Mouse (Mus musculus): ENCODE results near the gene Kat8.

Gene Kat8

DNA sequence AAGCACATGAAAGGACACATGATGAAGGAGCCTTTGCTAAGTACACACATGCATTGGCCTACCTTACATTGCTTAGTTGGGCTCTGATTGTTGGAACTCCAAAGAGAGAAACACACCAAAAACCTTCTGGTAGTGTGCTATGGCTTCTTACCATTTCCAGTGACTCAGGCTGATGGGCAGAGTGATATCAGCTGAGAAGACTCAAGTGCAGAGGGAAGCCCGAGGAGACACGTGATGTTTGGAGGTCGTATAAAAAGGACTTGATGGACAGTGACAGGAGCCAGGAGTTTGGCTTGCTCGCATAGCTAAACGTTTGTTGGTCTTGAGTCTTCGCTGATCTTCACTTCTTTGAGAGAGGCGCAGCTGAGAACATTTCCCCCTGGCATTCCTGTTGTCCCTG lies 14.8 kb upstream of the Kat8 start:
- DNase-seq (ENCODE audit: low spot score), result no peak

GRCm38 (mm10) chr7:127898179-127898956 lies 13.9 kb upstream of the Kat8 start:
- DNase-seq (ENCODE audit: low spot score), result no peak

DNA sequence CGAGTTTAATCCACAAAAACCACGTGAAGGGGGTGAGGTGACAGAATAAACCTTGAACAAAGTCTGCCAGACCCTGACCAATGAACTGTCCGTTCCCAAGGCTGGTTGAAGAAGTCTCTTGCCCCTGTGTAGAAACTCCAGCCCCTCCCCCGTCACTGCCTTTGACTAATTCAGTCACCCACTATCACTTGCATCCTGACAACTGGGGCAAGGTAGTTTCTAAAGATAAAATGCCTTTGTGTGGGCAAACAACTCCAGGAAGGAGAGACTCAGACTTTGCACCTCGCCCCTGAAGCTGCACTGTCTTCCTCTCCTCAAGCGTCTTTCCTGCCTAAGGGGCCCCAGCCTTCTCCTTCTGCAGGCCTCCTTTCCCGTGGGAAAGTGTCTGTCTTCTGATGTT lies 12.3 kb upstream of the Kat8 start:
- DNase-seq (ENCODE audit: low spot score), result no peak

- no peak for DNase-seq (ENCODE audit: low spot score)
Observed at GRCm38 (mm10) chr7:127901772-127902171, 10.5 kb upstream of the Kat8 start.

DNA sequence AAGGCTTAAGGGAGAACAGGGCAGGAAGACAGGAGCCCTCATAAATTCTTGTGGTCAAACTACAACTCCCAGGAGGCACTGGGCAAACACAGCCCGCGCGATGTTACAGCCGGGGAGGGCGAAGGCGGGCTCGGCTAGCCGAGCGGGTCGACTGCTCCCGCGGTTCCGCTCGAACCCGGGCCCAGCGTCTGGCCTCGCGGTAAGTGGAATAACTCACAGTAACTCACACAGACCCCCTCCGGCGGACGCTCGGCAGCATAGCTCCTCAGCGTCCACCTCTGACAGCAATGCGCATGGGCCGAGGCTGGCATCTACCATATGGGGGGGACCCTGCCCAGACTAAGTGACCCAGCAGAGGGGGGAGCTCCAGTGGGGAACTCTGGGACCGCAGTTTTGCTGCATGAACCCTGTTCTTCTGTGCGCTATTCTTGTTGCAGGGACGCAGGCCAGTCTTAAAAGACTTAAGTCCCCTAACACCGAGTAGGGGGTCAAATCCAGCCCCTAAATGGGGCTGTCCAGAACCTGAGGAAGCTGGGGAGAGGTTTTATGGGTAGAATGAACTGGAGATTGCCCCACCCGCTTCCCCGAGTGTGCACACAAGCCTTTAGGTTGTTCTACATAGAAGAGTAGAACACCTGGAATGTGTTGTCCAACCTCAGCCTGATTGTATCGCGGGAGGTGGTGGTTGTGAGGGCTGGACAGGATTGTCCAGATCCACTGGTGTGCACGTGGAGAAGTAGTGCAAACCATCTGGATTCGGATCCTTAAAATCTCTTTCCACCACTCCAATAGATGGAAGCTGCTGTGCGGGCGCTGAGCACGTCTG lies 8.1 kb upstream of the Kat8 start, which contains the start of gene Bckdk:
Bckdk (plus strand) TSS at position 112 of the 826 bp plus-strand sequence.
- DNase-seq (ENCODE audit: low spot score), result peak; percentile 79

DNA sequence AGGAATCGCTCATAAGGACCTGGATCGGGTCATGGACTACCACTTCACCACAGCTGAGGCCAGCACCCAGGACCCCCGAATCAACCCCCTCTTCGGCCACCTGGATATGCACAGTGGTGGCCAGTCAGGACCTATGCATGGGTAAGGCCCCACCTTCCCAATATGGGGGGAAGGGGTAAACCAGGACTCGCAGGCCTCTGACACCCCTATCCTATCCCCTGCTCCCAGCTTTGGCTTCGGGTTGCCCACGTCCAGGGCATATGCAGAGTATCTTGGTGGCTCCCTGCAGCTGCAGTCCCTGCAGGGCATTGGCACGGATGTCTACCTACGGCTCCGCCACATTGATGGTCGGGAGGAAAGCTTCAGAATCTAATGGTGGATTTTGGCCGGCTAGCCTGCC lies 4.4 kb upstream of the Kat8 start:
- DNase-seq (ENCODE audit: low spot score), result no peak

DNA sequence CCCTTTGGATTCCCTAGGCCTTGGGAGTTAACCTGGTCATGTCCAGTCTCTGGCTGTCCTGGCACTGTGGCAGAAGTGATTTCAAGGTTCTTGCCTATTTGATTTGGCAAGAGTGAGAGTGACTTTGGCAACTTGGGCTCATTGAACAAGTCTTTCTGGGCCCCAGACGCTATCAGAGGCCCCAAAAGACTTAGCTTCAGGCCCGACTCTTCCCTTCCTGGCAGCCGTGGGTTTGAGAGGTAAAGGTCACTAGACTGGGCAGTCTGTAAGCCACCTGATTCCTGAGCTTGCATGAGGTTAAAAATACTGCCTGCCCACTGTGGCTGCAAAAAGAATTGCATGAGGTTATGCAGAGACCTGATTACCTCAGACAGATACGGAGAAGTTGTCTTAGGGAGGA lies 3.7 kb upstream of the Kat8 start:
- no peak for DNase-seq (ENCODE audit: low spot score)

DNA sequence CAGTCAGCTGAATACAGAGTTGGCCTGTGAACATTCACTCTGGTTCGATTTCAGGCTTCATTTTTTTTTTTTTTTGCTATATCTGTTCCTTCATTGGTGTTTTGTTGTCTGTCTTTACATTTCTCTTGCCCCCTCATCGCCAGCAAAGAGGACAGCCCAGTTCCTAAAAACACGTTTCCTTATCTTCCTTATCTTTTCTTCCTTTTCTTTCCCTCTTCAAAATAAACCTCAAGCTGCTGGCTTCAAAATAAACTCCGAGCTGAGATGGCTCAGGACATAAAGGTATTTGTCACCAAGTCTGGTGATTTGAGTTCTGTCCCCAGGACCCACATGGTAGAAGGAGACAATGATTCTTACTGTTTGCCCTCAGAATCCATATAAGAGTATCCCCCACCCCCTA lies 622 bp downstream of the Kat8 start:
- DNase-seq (ENCODE audit: low spot score), result no peak

- DNase-seq (ENCODE audit: low spot score), result no peak
Observed at GRCm38 (mm10) chr7:127915293-127915692, 3.0 kb downstream of the Kat8 start.

DNA sequence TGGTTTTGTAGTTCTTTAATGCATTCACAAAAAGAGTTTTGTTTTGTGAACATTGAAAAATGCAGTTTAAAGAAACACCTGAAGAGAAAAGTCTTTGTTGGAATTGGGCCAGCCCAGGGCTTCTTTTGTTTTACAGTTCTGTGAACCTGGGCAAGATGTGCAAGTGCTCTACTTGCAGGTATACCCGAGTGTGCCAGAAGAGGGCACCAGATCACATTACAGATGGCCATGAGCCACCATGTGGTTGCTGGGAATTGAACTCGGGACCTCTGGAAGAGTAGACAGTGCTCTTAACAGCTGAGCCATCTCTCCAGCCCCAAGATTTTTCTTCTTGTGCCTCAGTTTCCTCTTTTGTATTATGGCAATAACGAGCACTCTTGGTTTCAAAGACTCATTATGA lies 5.9 kb downstream of the Kat8 start:
- no peak for DNase-seq (ENCODE audit: low spot score)

DNA sequence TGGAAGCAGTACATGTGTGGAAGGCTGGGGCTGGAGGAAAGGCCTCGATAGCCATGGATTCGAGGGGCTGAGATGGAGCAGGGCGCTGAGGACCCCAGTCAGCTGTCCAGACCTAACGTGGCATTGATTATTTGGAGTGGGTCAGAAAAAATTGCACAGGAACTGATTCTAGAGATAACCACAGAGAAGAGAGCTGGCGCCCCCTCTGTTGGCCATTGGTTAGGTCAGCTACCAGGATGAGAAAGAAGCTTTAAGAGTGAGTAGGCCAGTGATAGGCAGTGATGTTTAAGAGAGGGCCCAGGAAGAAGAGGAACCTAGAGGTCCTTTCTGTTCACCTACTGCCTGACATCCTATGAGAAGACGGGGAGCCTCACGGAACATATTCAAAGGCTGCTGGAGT lies 7.0 kb downstream of the Kat8 start:
- DNase-seq (ENCODE audit: low spot score), result no peak

DNA sequence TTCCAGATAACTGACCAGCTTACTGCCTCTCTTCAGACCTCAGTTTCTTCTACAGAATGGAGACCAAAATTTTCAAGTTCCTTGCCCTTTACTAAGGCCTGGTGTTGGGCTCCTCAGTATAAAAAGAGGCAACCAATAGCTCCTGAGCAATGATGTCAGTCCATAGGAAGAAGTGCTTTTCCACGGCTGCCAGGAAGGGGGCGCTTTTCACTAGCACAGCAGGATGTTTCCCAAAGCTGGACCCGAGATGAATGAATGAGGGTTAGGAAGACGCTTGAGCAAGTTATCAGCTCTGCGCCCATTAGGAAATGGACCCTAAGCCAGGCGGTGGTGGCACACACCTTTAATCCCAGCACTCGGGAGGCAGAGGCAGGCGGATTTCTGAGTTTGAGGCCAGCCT lies 9.2 kb downstream of the Kat8 start:
- DNase-seq (ENCODE audit: low spot score), result no peak

GRCm38 (mm10) chr7:127922451-127923275 lies 10.3 kb downstream of the Kat8 start:
- no peak for DNase-seq (ENCODE audit: low spot score)

- no peak for DNase-seq (ENCODE audit: low spot score)
Observed at GRCm38 (mm10) chr7:127923714-127924113, 11.4 kb downstream of the Kat8 start.

DNA sequence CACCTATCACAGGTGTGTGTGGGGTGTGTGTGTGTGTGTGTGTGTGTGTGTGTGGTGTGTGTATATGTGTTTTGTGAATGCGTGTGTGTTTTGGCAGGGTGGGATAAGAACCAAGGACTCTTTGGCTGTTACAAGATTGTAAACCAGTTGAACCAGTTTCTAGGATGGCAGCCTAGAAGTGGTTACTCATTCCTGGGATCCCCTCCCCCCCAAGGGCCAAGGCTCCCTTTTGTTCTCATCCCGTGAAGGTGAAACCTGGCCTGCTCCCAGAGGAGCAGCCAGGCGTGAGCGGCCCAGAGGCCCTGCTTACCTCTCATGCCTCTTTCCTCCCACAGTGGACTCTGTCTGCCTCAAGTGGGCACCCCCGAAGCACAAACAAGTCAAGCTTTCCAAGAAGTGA lies 12.9 kb downstream of the Kat8 start:
- no peak for DNase-seq (ENCODE audit: low spot score)

DNA sequence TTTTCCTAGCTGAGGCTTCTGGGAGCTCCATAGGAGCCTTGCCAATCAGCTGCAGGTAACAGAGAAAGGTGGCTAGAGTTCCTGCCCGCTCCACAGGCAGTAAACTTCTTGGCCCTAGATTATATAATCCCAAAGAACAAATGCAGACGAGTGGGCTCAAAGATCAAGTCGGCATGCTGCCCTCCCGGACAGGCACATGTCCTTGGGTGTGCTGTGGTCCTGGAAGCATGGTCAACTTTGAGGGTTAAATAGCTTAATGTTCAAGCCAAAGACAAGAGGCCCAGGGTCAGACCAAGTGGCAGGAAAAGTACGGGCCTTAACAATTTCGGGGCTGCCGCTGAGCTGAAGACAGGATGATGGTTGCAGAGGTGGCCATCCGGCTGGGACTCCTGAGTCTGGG lies 13.8 kb downstream of the Kat8 start:
- no peak for DNase-seq (ENCODE audit: low spot score)

DNA sequence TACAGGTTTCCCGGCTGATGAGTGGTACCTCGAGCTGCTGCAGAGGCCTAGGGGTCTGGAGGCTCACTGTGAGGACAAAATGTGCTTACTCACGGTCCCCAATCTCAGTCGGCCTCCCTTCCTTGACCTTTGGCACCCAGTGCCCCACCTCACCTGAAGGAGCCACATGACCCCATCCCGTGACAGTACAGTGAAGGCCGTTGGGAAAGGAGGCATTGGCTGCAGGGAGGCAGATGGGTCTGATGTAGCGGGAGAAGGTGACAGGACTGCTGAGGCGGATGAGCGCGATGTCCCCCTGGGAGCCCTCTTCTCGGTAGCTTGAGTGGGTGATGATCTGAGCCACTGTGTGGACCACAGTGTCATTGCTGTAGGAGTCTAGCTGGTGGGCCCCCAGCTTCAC lies 14.5 kb downstream of the Kat8 start:
- DNase-seq (ENCODE audit: low spot score), result no peak

- no peak for DNase-seq (ENCODE audit: low spot score)
Observed at GRCm38 (mm10) chr7:127927726-127928125, 15.4 kb downstream of the Kat8 start.

- no peak for DNase-seq (ENCODE audit: low spot score)
Observed at GRCm38 (mm10) chr7:127928596-127928995, 16.3 kb downstream of the Kat8 start.

DNA sequence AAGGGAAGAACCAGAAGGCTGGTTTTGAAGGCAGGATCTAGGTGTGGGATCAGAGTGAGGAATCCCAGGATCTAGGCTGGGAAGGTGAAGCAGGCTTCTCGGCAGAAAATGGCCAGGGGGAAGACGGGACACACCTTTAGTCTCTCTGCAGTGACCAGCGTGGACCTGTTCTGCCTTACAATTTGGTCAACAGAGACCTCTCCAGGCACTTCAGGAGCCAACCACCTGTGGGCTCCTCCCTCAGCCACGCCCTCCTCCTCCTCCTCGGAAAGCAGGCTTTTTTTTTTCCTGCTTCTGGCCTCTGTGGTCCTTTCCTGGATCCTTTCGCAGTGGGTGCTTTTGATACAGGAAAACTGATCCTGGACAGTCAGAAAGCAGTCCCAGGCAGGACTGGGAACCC lies 17.6 kb downstream of the Kat8 start, which contains the start of gene Prss8:
Prss8 (minus strand) TSS at position 182 of the 400 bp plus-strand sequence.
- DNase-seq (ENCODE audit: low spot score), result no peak

DNA sequence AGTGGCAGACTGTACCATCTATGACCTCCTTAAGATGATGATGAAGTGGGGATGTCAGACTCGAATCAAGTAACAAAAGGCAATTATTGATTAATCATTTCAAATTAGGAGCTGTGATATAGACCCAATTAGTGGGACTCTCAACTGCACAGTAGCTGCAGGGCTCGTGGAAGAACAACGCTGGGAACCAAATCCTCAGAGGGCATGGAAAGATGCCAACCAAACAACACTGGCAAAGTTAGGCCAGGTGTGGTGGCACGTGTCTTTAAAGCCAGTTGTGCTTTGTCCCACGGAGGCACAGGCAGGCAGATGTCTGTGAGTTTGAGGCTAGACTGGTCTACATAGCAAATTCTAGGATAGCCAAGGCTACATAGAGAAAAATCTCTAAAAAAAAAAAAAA lies 18.3 kb downstream of the Kat8 start:
- DNase-seq (ENCODE audit: low spot score), result no peak

DNA sequence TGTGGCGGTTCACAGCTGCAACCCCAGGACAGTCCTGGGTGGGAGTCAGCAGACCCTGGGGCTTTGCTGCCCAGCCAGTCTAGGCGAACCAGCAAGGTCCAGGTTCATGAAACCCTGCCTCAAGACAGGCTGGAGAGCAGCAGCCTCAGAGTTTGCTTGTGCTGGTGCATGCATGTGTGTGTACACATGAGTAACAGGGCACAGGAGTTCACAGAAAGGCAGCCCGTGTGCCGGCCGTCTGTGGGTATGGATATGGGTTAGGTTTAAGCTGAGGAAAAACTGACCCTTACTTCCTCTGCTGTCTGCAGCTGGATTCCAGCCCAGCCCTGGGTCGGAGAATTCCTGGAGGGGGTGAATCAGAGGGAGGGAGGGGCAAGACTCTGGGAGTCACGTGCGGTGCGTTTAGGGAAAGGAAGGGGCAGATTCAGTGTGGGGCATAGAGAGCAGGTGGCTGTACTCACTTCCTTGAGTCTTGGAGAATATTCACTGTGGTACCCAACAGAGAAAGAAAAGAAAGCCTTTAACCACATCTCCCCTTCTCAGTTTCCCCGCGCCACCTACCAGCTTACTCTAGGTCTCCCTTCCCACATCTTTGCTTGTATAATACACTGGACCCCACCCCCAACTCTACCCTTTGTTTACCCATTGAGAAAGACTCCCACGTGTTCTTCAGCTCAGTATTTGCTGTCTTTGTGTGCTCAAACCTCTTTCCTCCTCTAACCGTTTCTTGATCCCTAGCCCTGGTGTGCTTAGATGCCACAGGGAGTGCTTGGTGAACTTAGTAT lies 19.2 kb downstream of the Kat8 start:
- no peak for DNase-seq (ENCODE audit: low spot score)
